Mouse (Mus musculus): ENCODE data around the gene Acad9. TPM values are rescaled to one million over a fixed set of nuclear protein-coding genes. Genes with fewer than 3 reads are reported as not detected.
"Not testable (repeated sequence)": the region's sequence is repeated elsewhere in the genome, so short reads cannot be mapped to it uniquely, and the experiment has no call there.

The Acad9 gene
- polyA plus RNA-seq, 1 experiment from 2014 or later: 89.5 TPM

DNA sequence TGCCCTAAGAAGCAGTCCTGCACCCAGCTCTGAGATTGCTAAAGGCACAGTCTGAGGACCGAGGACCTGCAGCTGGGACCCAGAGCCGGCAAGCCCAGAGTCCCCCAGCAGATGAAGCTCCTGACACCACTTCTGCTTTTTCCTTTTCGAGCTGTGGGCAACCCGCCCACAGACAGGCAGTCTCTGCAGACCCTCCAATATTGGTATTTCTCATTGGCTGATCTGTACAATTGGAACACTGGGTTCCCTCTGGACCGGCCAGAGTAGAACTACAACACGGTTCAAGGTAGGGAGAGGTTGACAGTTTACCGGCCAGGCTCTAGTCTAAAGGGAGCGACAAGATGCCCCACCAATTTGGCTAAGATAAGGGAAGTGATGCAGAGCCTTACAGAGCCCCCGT is 60.4 kb downstream of the Acad9 start:
- not testable (repeated sequence) for H3K27me3 ChIP-seq (ENCODE audit: control insufficient read depth, insufficient read depth, low read depth, low read length); H3K36me3 ChIP-seq (ENCODE audit: control insufficient read depth, insufficient read depth, low read length); H3K4me3 ChIP-seq (ENCODE audit: low read depth, low read length); H3K4me2 ChIP-seq (ENCODE audit: low read length); H3K4me1 ChIP-seq (ENCODE audit: control insufficient read depth, insufficient read depth, low read length); H3K27ac ChIP-seq (ENCODE audit: low read length); H3K9me3 ChIP-seq (replicated peaks; ENCODE audit: control insufficient read depth, low read length, poor library complexity, severe bottlenecking); H3K9ac ChIP-seq (ENCODE audit: low read depth, low read length); ATAC-seq
- WGBS: 96% methylated on average over 9 of the region's 9 CpGs

DNA sequence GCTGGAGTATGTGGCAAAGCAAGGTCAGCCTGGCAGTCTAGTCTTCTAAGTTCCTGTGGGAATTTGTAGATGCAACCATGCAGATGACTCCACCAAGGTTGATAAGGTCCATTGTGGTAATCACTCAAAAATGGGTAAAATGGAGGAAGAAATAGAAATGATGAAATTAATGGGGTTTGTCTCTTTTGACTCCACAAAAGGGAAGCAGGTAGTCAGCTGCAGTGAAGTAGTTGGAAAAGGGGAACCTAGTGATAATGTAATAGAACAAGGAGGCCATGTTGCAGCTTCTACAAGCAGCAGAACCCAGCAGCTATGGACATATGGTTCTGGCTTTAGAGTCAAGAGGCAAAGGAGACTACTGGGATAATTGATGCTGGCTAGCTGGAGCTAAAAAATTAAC is 70.4 kb downstream of the Acad9 start:
- no peaks in the 10 kb centered on the region for H3K27me3 ChIP-seq (ENCODE audit: control insufficient read depth, insufficient read depth, low read depth, low read length)
- H3K36me3 ChIP-seq (ENCODE audit: control insufficient read depth, insufficient read depth, low read length): no peaks in the 10 kb centered on the region
- no peak overlapping the region for H3K27ac ChIP-seq (ENCODE audit: low read length)
- H3K4me1 ChIP-seq (ENCODE audit: control insufficient read depth, insufficient read depth, low read length): no peaks in the 10 kb centered on the region
- no peaks in the 10 kb centered on the region for H3K9me3 ChIP-seq (replicated peaks; ENCODE audit: control insufficient read depth, low read length, poor library complexity, severe bottlenecking)
- no peak overlapping the region for H3K4me3 ChIP-seq (ENCODE audit: low read depth, low read length)
- no peak overlapping the region for H3K4me2 ChIP-seq (ENCODE audit: low read length)
- no peak for ATAC-seq
- no peak overlapping the region for H3K9ac ChIP-seq (ENCODE audit: low read depth, low read length)

DNA sequence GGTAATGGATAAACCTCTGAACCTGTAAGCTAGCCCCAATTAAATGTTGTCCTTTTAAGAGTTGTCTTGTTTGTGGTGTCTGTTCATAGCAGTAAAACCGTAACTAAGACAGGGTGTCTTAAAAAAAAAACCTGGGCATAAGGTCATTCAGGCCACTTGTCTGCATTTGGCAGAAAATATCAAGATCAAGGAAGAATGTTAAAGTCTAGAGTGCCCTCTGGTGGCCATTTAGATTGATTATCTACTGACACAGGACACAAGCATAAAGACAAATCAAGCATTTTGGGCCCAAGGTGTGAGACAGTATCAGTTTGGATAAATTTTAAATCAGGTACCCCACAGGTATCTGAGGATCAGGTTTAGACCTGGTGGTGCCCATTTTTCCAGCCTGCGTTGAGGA is 71.8 kb downstream of the Acad9 start:
- WGBS: 59% methylated on average over 2 of the region's 2 CpGs
- H3K4me1 ChIP-seq (ENCODE audit: control insufficient read depth, insufficient read depth, low read length): no peaks in the 10 kb centered on the region
- no peak overlapping the region for H3K4me3 ChIP-seq (ENCODE audit: low read depth, low read length)
- H3K4me2 ChIP-seq (ENCODE audit: low read length): no peak overlapping the region
- H3K27me3 ChIP-seq (ENCODE audit: control insufficient read depth, insufficient read depth, low read depth, low read length): no peaks in the 10 kb centered on the region
- H3K36me3 ChIP-seq (ENCODE audit: control insufficient read depth, insufficient read depth, low read length): no peaks in the 10 kb centered on the region
- no peak overlapping the region for H3K9ac ChIP-seq (ENCODE audit: low read depth, low read length)
- no peaks in the 10 kb centered on the region for H3K9me3 ChIP-seq (replicated peaks; ENCODE audit: control insufficient read depth, low read length, poor library complexity, severe bottlenecking)
- ATAC-seq: no peak
- H3K27ac ChIP-seq (ENCODE audit: low read length): no peak overlapping the region

GRCm38 (mm10) chr3:36138171-36138660 is 72.4 kb downstream of the Acad9 start:
- no peak overlapping the region for H3K4me2 ChIP-seq (ENCODE audit: low read length)
- no peak overlapping the region for H3K4me3 ChIP-seq (ENCODE audit: low read depth, low read length)
- H3K27me3 ChIP-seq (ENCODE audit: control insufficient read depth, insufficient read depth, low read depth, low read length): no peaks in the 10 kb centered on the region
- no peaks in the 10 kb centered on the region for H3K4me1 ChIP-seq (ENCODE audit: control insufficient read depth, insufficient read depth, low read length)
- H3K36me3 ChIP-seq (ENCODE audit: control insufficient read depth, insufficient read depth, low read length): no peaks in the 10 kb centered on the region
- no peak overlapping the region for H3K9ac ChIP-seq (ENCODE audit: low read depth, low read length)
- no peak for ATAC-seq
- H3K27ac ChIP-seq (ENCODE audit: low read length): no peak overlapping the region
- H3K9me3 ChIP-seq (replicated peaks; ENCODE audit: control insufficient read depth, low read length, poor library complexity, severe bottlenecking): no peaks in the 10 kb centered on the region
- WGBS: 85% methylated on average over 1 of the region's 1 CpGs

DNA sequence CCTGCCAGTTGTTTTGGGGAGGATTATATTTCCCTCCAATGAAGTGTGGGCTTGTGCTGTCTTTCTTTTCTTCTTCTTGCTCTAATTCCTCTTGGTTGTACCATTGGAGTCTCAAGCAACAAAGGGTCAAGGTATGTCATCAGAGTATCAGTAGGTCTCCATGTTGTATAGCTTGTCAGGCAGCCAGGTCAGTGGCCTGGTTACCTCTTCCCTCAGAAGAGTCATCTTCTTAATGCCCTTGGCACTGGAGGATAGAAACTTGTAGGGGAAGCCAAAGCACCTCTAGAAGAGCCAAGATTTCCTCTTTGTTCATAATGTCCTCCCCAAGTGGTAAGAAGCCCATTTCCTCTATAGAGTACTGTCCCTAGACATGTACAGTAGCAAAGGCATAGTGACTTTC is 73.2 kb downstream of the Acad9 start:
- no peaks in the 10 kb centered on the region for H3K9me3 ChIP-seq (replicated peaks; ENCODE audit: control insufficient read depth, low read length, poor library complexity, severe bottlenecking)
- H3K9ac ChIP-seq (ENCODE audit: low read depth, low read length): no peak overlapping the region
- H3K4me2 ChIP-seq (ENCODE audit: low read length): no peak overlapping the region
- no peaks in the 10 kb centered on the region for H3K36me3 ChIP-seq (ENCODE audit: control insufficient read depth, insufficient read depth, low read length)
- no peak overlapping the region for H3K4me3 ChIP-seq (ENCODE audit: low read depth, low read length)
- no peak overlapping the region for H3K27ac ChIP-seq (ENCODE audit: low read length)
- no peak for ATAC-seq
- no peaks in the 10 kb centered on the region for H3K27me3 ChIP-seq (ENCODE audit: control insufficient read depth, insufficient read depth, low read depth, low read length)
- no peaks in the 10 kb centered on the region for H3K4me1 ChIP-seq (ENCODE audit: control insufficient read depth, insufficient read depth, low read length)

Other genes starting within 250 kb of the Acad9 start
- 107 and 111 TPM in 2 replicates for gene Dcun1d1, start 128.5 kb upstream of the Acad9 start, polyA plus RNA-seq (2015; fragmentation: Nextera tagmentation; extraction: Ambion mirVana)
- gene Mccc1, start 65.3 kb upstream of the Acad9 start, polyA plus RNA-seq (2015; fragmentation: Nextera tagmentation; extraction: Ambion mirVana): 27.4 and 28.1 TPM in 2 replicates
- not detected in 2 replicates for gene Ccdc144b, start 12.4 kb upstream of the Acad9 start, polyA plus RNA-seq (2015; fragmentation: Nextera tagmentation; extraction: Ambion mirVana)
- 15.0 and 16.7 TPM in 2 replicates for gene D3Ertd254e, start 85.0 kb downstream of the Acad9 start, polyA plus RNA-seq (2015; fragmentation: Nextera tagmentation; extraction: Ambion mirVana)
- gene Qrfpr, start 156.3 kb downstream of the Acad9 start, polyA plus RNA-seq (2015; fragmentation: Nextera tagmentation; extraction: Ambion mirVana): 1.5 and 2.3 TPM in 2 replicates

Measured in midbrain, embryonic 16.5 days (tissue).